Mouse (Mus musculus) hindbrain, embryonic 11.5 days (tissue): ENCODE measurements at regions not wholly inside any gene's neighbourhood (a gene's known extent, or its start where the extent isn't known, plus 50 kb on each side); places are given as distances from the start of the nearest gene placed in this dataset.
A peak's percentile ranks its signal among the peaks of the same experiment; 100 is the strongest.
"Not testable (repeated sequence)": the region's sequence is repeated elsewhere in the genome, so short reads cannot be mapped to it uniquely, and the experiment has no call there.

ENCODE experiments used
- ATAC-seq: fragments of 200-750 bp; cut with Nextera tagmentation; 2 replicates; pipeline ENCODE4 v1.8.0; 2017; ENCODE audit warnings: mild to moderate bottlenecking, moderate TSS enrichment, moderate library complexity; ENCODE audit not compliant: low FRiP score
- DNase-seq: peaks from one replicate; pipeline ENCODE4 v3.0.0-alpha.2; 2015; ENCODE audit warnings: low spot score
- H3K27ac ChIP-seq: fragments of 300-500 bp; sonication (generic); 2 replicates; pipeline ENCODE4 v1.5.1; 2014; ENCODE audit warnings: mild to moderate bottlenecking, low read depth, low read length
- H3K27me3 ChIP-seq: fragments of 300-500 bp; sonication (generic); 2 replicates; pipeline ENCODE4 v1.6.1; 2014; ENCODE audit warnings: mild to moderate bottlenecking, low read length, moderate library complexity, mixed read lengths; ENCODE audit not compliant: control insufficient read depth, insufficient read depth
- H3K36me3 ChIP-seq: fragments of 300-500 bp; sonication (generic); 2 replicates; pipeline ENCODE4 v1.6.1; 2014; ENCODE audit warnings: mild to moderate bottlenecking, low read length, moderate library complexity, mixed read lengths; ENCODE audit not compliant: control insufficient read depth, insufficient read depth
- H3K4me1 ChIP-seq: fragments of 300-500 bp; sonication (generic); replicated peaks from 2 replicates; pipeline ENCODE4 v1.6.1; 2014; ENCODE audit warnings: low read length, mixed read lengths; ENCODE audit not compliant: control insufficient read depth, insufficient read depth
- H3K4me2 ChIP-seq: fragments of 300-500 bp; sonication (generic); replicated peaks from 2 replicates; pipeline ENCODE4 v1.6.1; 2014; ENCODE audit warnings: mild to moderate bottlenecking, low read depth, low read length
- H3K4me3 ChIP-seq: fragments of 300-500 bp; sonication (generic); 2 replicates; pipeline ENCODE4 v1.5.1; 2014; ENCODE audit warnings: low read depth, low read length
- H3K9ac ChIP-seq: fragments of 300-500 bp; sonication (generic); 2 replicates; pipeline ENCODE4 v1.6.1; 2014; ENCODE audit warnings: low read depth, low read length
- H3K9me3 ChIP-seq: fragments of 300-500 bp; sonication (generic); 2 replicates; pipeline ENCODE4 v1.6.1; 2016; ENCODE audit warnings: low read length; ENCODE audit not compliant: control insufficient read depth
- WGBS: fragments of 180-500 bp; shearing (Covaris S2); extraction: QIAGEN DNeasy Blood & Tissue Kit; methylation state at CpG from one replicate; pipeline ENCODE4 v1.1.7; 2014; 5-methylcytosine and 5-hydroxymethylcytosine counted together

- Histone ChIP-seq H3K9me3 (no peaks in the 10 kb centered on the region), H3K36me3 (no peaks in the 10 kb centered on the region), H3K4me3 (no peak overlapping the region), H3K27me3 (no peaks in the 10 kb centered on the region), H3K27ac (no peak overlapping the region), H3K4me2 (no peak overlapping the region), H3K9ac (no peak overlapping the region), H3K4me1 (no peaks in the 10 kb centered on the region)
- DNase-seq (peak; percentile 66), ATAC-seq (no peak)
- WGBS, result 4% methylated on average over 3 of the region's 3 CpGs
Measured at GRCm38 (mm10) chr10:27761402-27761801, 141.8 kb upstream of the Lama2 start.

GRCm38 (mm10) chr10:27802368-27802767 lies 182.8 kb upstream of the Lama2 start:
- Histone ChIP-seq H3K9ac (no peak overlapping the region), H3K9me3 (no peaks in the 10 kb centered on the region), H3K27me3 (no peaks in the 10 kb centered on the region), H3K4me1 (no peaks in the 10 kb centered on the region), H3K4me2 (no peak overlapping the region), H3K4me3 (no peak overlapping the region), H3K27ac (no peak overlapping the region), H3K36me3 (no peaks in the 10 kb centered on the region)
- DNase-seq (no peak), ATAC-seq (no peak)
- 65% methylated on average over 1 of the region's 1 CpGs for WGBS

DNA sequence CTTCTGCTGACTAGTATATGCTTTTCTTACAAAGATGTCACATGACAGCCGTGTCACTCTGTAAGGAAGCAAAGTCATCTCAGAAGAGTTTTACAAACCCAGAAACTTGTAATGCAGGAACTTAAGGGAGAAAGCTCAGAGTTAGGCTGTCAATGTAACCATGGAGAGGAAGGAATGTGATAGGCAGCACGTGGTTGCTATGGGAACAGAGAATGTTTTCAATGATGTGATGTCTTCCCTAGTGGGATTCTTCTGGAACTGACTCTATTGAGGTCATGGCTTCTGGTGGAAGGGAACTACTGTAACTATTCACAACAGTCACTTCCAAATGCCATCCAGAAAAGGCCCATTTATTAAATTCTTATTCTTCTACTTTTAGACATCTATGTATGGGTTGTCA lies 190.0 kb upstream of the Lama2 start:
- peak; percentile 6 for DNase-seq
- Histone ChIP-seq H3K4me3 (no peak overlapping the region), H3K9me3 (no peaks in the 10 kb centered on the region), H3K27me3 (no peaks in the 10 kb centered on the region), H3K36me3 (no peaks in the 10 kb centered on the region), H3K9ac (no peak overlapping the region), H3K4me2 (no peak overlapping the region), H3K27ac (no peak overlapping the region), H3K4me1 (no peaks in the 10 kb centered on the region)
- 58% methylated on average over 2 of the region's 2 CpGs for WGBS
- ATAC-seq, result no peak

GRCm38 (mm10) chr10:27825671-27826070 lies 206.1 kb upstream of the Lama2 start:
- not testable (repeated sequence) for H3K4me2 ChIP-seq, H3K4me1 ChIP-seq, DNase-seq, ATAC-seq, H3K27me3 ChIP-seq, H3K36me3 ChIP-seq, H3K4me3 ChIP-seq, H3K27ac ChIP-seq, H3K9ac ChIP-seq, H3K9me3 ChIP-seq
- WGBS, result 97% methylated on average over 6 of the region's 9 CpGs

- 87% methylated on average over 1 of the region's 1 CpGs for WGBS
Measured at GRCm38 (mm10) chr10:27828346-27828745, 208.8 kb upstream of the Lama2 start.

DNA sequence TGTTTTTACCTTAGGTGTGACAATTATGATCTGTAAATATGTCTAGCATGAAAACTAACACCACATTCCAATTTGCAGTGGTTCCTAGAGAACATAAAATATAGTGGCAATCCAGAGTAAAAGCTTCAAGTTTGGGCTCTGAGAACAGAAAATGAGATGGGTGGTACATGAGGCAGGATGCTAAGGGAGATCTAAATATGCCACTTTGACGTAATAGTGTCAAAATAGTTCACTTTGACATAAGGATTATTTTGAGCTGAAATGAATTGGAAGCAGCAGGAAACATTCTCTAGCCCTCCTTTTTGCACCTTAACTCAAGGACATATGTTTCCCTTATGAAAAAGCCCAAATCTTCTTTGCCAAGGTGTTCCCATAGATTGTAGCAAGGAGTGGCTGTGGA lies 219.1 kb upstream of the Lama2 start:
- ATAC-seq (no peak), DNase-seq (no peak)
- no peak overlapping the region for H3K27ac ChIP-seq
- H3K27me3 ChIP-seq, result no peaks in the 10 kb centered on the region
- WGBS, result 96% methylated on average over 1 of the region's 1 CpGs
- no peaks in the 10 kb centered on the region for H3K36me3 ChIP-seq
- H3K9me3 ChIP-seq, result no peaks in the 10 kb centered on the region
- no peaks in the 10 kb centered on the region for H3K4me1 ChIP-seq
- H3K4me3 ChIP-seq, result no peak overlapping the region
- H3K4me2 ChIP-seq, result no peak overlapping the region
- H3K9ac ChIP-seq, result no peak overlapping the region

More at GRCm38 (mm10) chr10:27828346-27828745, 208.8 kb upstream of the Lama2 start:
- H3K27me3 ChIP-seq, result no peaks in the 10 kb centered on the region
- H3K9ac ChIP-seq, result no peak overlapping the region
- H3K4me3 ChIP-seq, result no peak overlapping the region
- no peak overlapping the region for H3K27ac ChIP-seq
- H3K36me3 ChIP-seq, result no peaks in the 10 kb centered on the region
- H3K4me1 ChIP-seq, result no peaks in the 10 kb centered on the region
- H3K9me3 ChIP-seq, result no peaks in the 10 kb centered on the region
- ATAC-seq (no peak), DNase-seq (no peak)
- H3K4me2 ChIP-seq, result no peak overlapping the region

DNA sequence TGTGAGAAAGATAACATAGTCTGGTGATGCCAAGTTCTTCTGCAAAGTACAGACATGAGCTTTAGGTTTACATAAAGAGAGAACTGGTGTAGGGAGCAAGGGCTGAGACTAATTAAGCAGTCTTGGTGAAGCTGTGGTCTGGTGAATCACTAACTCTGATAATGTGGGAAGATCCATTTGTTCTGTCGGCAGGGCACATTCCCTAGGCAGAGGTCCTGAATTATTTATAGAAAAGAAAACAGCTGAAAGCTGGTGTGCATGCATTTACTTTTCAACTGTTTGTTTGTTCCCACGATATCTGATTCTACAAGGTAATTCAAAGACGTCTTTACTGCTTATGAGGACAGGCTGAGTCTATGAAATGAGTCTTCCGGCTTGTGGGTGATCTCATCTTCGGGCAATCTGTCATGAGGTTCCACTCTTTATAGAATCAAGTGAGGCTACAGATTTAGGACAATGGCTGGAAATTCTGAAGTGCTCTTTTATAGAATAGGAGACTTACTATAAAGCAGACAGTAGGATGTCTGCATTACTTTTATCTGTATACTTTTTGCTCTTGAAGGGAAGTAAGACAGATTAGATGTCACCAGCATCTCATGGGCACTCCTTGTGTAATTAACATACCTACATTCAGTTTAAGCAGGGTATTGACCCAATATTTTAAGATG lies 221.6 kb upstream of the Lama2 start:
- Histone ChIP-seq H3K4me3 (no peak overlapping the region), H3K27me3 (no peaks in the 10 kb centered on the region), H3K36me3 (no peaks in the 10 kb centered on the region), H3K4me2 (no peak overlapping the region), H3K4me1 (no peaks in the 10 kb centered on the region), H3K9me3 (no peaks in the 10 kb centered on the region), H3K9ac (no peak overlapping the region), H3K27ac (no peak overlapping the region)
- 81% methylated on average over 5 of the region's 5 CpGs for WGBS
- ATAC-seq (no peak), DNase-seq (no peak)

DNA sequence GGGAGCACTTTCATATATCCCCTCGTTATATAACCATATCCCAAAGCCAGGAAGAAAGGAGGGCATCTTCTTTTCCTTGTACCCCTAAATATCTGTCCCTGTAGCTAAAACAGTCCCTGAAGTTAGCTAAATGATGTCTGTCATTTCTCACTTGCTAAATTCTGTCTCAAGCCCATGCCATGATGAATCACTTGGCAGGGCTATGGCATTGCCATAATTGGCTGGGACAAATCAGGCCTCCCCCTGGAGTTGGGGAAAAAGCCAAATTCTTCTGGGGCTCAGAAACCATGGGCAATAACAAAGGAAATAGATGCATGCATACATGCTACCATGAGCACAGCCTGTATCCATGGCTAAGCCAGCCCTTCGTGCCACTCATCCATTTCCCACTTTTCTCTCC lies 223.5 kb upstream of the Lama2 start:
- WGBS, result 77% methylated on average over 2 of the region's 2 CpGs
- Histone ChIP-seq H3K27ac (no peak overlapping the region), H3K36me3 (no peaks in the 10 kb centered on the region), H3K4me1 (no peaks in the 10 kb centered on the region), H3K4me2 (no peak overlapping the region), H3K4me3 (no peak overlapping the region), H3K27me3 (no peaks in the 10 kb centered on the region), H3K9ac (no peak overlapping the region), H3K9me3 (no peaks in the 10 kb centered on the region)
- ATAC-seq (no peak), DNase-seq (no peak)

DNA sequence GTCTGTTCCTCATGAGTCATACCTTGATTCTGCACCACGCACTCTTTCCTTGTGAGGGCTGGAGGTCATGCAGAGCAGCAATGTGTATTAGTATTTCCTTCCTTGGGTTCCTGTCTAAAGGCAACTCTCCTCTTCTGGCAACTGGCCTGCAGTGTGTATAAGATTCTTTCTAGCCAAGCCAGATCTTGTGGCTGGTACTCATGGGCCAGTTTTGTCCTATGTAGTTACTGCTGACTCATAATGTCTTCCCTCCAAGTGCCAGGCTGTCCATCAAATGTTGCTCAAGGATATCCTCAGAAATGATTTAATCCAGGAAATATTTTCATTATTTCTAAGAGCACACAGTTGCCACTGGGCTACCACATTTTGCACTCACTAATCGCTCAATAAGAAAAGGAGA lies 211.0 kb upstream of the Ptprk start:
- Histone ChIP-seq H3K4me3 (no peak overlapping the region), H3K27ac (no peak overlapping the region), H3K4me2 (no peak overlapping the region), H3K27me3 (no peaks in the 10 kb centered on the region), H3K4me1 (no peaks in the 10 kb centered on the region), H3K36me3 (no peaks in the 10 kb centered on the region), H3K9me3 (no peaks in the 10 kb centered on the region), H3K9ac (no peak overlapping the region)
- WGBS, result 89% methylated on average over 2 of the region's 2 CpGs
- DNase-seq (no peak), ATAC-seq (no peak)
